Mouse (Mus musculus) megakaryocyte progenitor cell, adult 5-6 weeks (primary cell): ENCODE data around the gene Ehhadh. TPM values are rescaled to one million over a fixed set of nuclear protein-coding genes. Genes with fewer than 3 reads are reported as not detected.

ENCODE experiments used
- ATAC-seq: replicated peaks from 2 replicates; pipeline ENCODE4 v1.8.0; 2016; ENCODE audit warnings: mild to moderate bottlenecking, moderate TSS enrichment, inconsistent platforms; ENCODE audit not compliant: poor library complexity
- total RNA-seq, 2 experiments: library from RNA; stranded (forward) in 1 of 2; stranded (reverse) in 1 of 2; fragments of 157-497, 149-512 nt in 1 of 2; fragments of 200-1000 nt in 1 of 2; gene quantifications; 2 replicates each; pipeline versions ENCODE4 v1.2.3 to v1.2.4; 2015 to 2017

The Ehhadh gene
- total RNA-seq, 2 experiments from 2014 or later = 2.3 to 2.6 TPM

DNA sequence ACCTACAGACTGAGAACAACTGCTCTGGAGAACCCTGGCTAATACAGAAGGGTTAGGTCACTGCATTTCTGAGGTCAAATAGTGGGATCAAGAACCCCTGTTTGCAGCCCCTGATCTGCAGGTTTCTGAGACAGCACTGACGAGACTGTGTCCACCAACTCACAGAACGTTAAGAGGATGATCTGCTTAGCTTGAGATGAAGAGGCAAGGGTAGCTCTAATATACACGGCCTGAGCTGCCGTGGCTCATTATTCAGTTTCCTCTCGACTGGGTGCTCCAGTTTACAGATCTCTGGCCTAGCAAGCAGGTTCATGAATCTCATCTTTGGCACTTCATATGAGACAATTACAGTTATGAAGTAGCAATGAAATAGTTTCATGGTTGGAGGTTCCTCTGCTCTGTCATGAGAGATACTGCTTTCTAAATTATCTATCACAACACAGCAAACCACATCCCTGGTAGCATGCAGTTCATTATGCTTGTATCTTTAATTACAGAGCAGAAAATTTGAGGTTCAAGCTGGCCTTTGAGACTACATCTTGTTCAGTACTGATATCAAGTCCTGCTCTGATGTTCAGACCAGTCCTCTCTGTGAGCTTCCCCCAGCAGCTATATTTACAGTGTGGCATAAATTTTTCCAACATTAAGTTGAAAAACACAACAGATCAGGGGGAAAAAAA is 45.3 kb downstream of the Ehhadh start:
- peak; percentile 90 for ATAC-seq

DNA sequence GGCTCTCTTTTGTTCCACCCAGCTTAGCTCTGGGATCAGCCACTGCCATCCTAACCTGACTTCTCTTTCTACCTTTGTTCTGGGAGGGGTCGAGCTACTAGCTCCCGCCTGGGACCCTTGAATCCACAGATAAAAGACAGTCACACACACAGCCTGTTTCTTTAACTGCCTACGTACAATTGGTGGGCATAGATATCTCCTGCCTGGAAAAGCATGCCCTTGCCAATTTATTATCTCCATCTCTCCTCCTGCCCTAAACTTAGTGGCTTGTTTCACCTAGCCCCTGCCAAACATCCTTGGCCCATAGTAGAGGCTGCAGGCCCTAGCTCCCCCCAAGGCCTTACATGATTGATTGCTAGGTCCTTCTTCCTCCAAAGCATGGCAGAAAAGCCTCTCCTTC is 46.1 kb downstream of the Ehhadh start:
- peak; percentile 55 for ATAC-seq

- ATAC-seq = no peak
These were observed 52.0 kb downstream of the Ehhadh start for GRCm38 (mm10) chr16:21735638-21736037.

- ATAC-seq = peak; percentile 88
These were observed 59.7 kb downstream of the Ehhadh start for GRCm38 (mm10) chr16:21727897-21728364.

DNA sequence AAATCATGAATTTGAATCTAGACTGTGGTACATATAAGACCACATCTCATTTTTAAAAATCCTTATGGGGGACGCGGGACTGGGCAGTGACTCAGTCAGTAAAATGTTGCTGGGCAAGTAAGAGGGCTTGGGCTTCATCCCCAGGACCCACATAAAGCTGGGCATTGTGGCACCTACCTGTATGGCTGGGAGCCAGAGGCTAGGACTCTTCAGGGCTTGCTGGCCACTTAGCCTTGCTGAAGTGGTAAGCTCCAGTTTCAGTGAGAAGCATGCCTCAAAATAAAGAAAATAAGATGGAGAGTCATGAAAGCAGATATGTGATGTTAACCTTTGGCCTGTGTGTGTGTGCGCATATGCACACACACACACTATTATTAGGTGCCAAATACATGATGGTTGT is 60.2 kb downstream of the Ehhadh start:
- peak; percentile 6; the same call in 1 of the 2 replicates for ATAC-seq

DNA sequence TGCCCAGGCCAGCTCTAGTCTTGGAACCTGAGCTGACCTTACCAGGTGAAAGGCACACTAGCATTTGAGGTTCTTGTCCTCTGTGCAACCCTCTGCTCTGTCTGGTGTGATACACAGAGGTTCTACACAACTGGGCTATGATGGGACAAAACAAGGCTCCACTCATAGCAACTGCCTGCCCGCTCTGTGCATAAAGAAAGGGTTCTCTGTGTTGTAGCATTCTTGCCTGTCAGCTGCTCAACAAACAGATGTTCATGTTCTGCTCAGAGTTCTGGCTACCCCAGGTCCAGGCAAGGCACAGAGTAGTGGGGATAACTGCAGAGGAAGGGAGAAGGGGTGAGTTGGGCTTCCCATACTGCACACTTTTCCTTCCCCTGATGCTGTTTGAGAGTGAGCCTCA is 63.3 kb downstream of the Ehhadh start:
- no peak for ATAC-seq

- peak; percentile 55; the same call in 1 of the 2 replicates for ATAC-seq
These were observed 67.8 kb downstream of the Ehhadh start for GRCm38 (mm10) chr16:21719770-21720169.

GRCm38 (mm10) chr16:21714516-21714915 is 73.1 kb downstream of the Ehhadh start:
- no peak for ATAC-seq

Other genes with a start within 250 kb of the Ehhadh start
- 0.10 and 0.22 TPM in 2 replicates for gene 2510009E07Rik, start 93.1 kb downstream of the Ehhadh start, total RNA-seq (2015)
- 0.17 and 0.37 TPM in 2 replicates for gene 2510009E07Rik, start 93.1 kb downstream of the Ehhadh start, total RNA-seq (2017)
- 0.10 TPM in 1 of 2 replicates, not detected in the other for gene Map3k13, start 6.5 kb upstream of the Ehhadh start, total RNA-seq (2015)
- gene Map3k13, start 6.5 kb upstream of the Ehhadh start, total RNA-seq (2017) = 0.03 TPM in 1 of 2 replicates, not detected in the other
- gene Tmem41a, start 159.7 kb upstream of the Ehhadh start, total RNA-seq (2015) = 19.8 and 31.9 TPM in 2 replicates
- 6.9 and 7.5 TPM in 2 replicates for gene Tmem41a, start 159.7 kb upstream of the Ehhadh start, total RNA-seq (2017)
- gene Liph, start 207.9 kb upstream of the Ehhadh start, total RNA-seq (2015) = 0.05 and 0.10 TPM in 2 replicates
- 0.04 TPM in 1 of 2 replicates, not detected in the other for gene Liph, start 207.9 kb upstream of the Ehhadh start, total RNA-seq (2017)
- gene Senp2, start 221.7 kb upstream of the Ehhadh start, total RNA-seq (2015) = 48.1 and 48.9 TPM in 2 replicates
- 42.4 and 42.8 TPM in 2 replicates for gene Senp2, start 221.7 kb upstream of the Ehhadh start, total RNA-seq (2017)